Mouse (Mus musculus) erythroblast, embryonic 14.5 days (primary cell): ENCODE data around the gene H2-DMa. TPM values are rescaled to one million over a fixed set of nuclear protein-coding genes. Genes with fewer than 3 reads are reported as not detected.

Experiments used
- H3K27me3 ChIP-seq: 2 replicates; pipeline ENCODE4 v1.6.1; 2012; ENCODE audit warnings: inconsistent platforms; ENCODE audit not compliant: control insufficient read depth
- H3K36me3 ChIP-seq: 2 replicates; pipeline ENCODE4 v1.6.1; 2012; ENCODE audit warnings: mild to moderate bottlenecking, inconsistent platforms; ENCODE audit not compliant: control insufficient read depth
- H3K4me1 ChIP-seq: 2 replicates; pipeline ENCODE4 v1.6.1; 2012; ENCODE audit warnings: inconsistent platforms; ENCODE audit not compliant: control insufficient read depth
- H3K4me3 ChIP-seq: replicated peaks from 2 replicates; pipeline ENCODE3; 2012; ENCODE audit warnings: moderate library complexity, mild to moderate bottlenecking, inconsistent platforms
- H3K9me3 ChIP-seq: 2 replicates; pipeline ENCODE4 v1.6.1; 2012; ENCODE audit warnings: low read length, inconsistent platforms, mixed read lengths; ENCODE audit not compliant: control insufficient read depth
- GATA1 ChIP-seq: IDR thresholded peaks from 2 replicates; pipeline ENCODE4 v1.6.1; 2012; ENCODE audit warnings: low read length, inconsistent platforms, mixed read lengths
- TAL1 ChIP-seq: IDR thresholded peaks from 3 replicates; pipeline ENCODE4 v1.6.1; 2012; ENCODE audit warnings: low read length, inconsistent platforms, mixed read lengths
- polyA plus RNA-seq: library from polyadenylated mRNA; stranded (reverse); fragments of >175 nt; gene quantifications from 2 replicates; pipeline ENCODE4 v1.2.3, GENCODE M21; 2012

Gene H2-DMa
- polyA plus RNA-seq, 1 experiment, result 0.46 TPM

GRCm38 (mm10) chr17:34088124-34088523, 31.2 kb upstream of the H2-DMa start:
- H3K9me3 ChIP-seq, result no peaks in the 10 kb centered on the region
- H3K4me1 ChIP-seq, result peaks cover 13% of the 10 kb centered on the region
- H3K4me3 ChIP-seq, result no peak overlapping the region
- H3K36me3 ChIP-seq, result no peaks in the 10 kb centered on the region
- TF ChIP-seq GATA1 (no peak), TAL1 (no peak)
- peaks cover 2% of the 10 kb centered on the region; the same call in 1 of the 2 replicates for H3K27me3 ChIP-seq

DNA sequence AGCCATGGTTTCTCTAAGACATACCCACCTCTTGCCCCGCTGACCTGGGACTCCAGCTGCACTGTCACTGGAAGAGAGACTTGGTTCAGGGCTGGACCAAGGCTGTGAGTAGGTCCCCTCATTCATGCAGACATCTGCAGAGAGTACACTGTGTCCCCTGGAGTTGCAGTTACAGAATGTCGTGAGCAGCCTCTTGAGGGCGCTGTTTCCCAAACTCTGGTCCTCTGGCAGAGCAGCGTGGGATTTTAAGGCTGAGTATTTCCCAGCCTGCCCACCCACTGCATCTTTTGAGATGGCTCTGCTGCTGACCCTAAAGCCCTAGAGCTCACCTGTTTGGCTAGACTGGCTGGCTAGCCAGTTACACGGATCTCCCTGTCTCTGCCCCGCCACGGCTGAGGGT, 28.4 kb upstream of the H2-DMa start:
- Histone ChIP-seq H3K27me3 (peaks cover 14% of the 10 kb centered on the region), H3K36me3 (no peaks in the 10 kb centered on the region), H3K4me1 (peaks cover 27% of the 10 kb centered on the region), H3K9me3 (no peaks in the 10 kb centered on the region), H3K4me3 (no peak overlapping the region)
- TF ChIP-seq GATA1 (no peak), TAL1 (no peak)

DNA sequence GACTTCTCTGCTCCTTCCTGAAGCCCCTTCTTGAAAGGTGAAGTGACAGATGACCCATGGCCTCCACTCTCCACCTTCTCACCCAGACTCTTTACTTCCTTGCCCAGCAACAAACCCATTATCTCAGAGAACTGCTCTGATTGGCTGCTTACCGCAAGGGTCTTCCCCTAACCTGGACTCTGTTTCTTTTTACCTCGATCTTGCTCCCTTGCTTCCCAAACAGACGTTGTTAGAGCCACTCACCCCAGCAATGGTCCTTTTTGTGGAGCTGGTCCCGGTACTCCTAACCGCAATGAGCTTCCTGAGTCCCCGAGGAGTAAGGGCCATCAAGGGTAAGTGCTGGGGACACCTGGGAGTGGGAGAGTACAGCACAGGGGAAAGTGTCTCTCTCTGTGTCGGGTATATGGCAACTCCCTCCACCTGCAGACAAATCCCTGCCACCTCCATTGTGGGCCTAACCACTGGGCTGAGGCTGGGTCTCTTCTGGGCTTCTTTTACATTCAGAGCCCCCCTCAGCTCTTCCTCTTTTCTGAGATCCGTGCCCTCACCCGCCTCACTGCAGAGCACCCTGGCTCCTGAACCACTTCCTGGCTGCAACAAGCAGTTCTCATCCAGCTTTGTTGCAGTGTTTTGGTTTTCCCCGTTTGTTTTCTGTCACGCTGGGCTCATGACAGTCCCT, 27.0 kb upstream of the H2-DMa start, which contains the start of gene H2-Oa:
H2-Oa (plus strand) TSS at position 144 of the 679 bp plus-strand sequence.
- Histone ChIP-seq H3K36me3 (no peaks in the 10 kb centered on the region), H3K27me3 (peaks cover 17% of the 10 kb centered on the region), H3K9me3 (no peaks in the 10 kb centered on the region), H3K4me3 (no peak within 1 kb of the TSS), H3K4me1 (peaks cover 25% of the 10 kb centered on the region)
- TF ChIP-seq GATA1 (no peak), TAL1 (no peak)

- peaks cover 17% of the 10 kb centered on the region for H3K27me3 ChIP-seq
- H3K4me3 ChIP-seq, result no peak overlapping the region
- no peaks in the 10 kb centered on the region for H3K36me3 ChIP-seq
- TF ChIP-seq GATA1, result no peak
- TF ChIP-seq TAL1, result no peak
- peaks cover 19% of the 10 kb centered on the region for H3K4me1 ChIP-seq
- H3K9me3 ChIP-seq, result no peaks in the 10 kb centered on the region
These were observed 26.0 kb upstream of the H2-DMa start for GRCm38 (mm10) chr17:34093199-34093874.

DNA sequence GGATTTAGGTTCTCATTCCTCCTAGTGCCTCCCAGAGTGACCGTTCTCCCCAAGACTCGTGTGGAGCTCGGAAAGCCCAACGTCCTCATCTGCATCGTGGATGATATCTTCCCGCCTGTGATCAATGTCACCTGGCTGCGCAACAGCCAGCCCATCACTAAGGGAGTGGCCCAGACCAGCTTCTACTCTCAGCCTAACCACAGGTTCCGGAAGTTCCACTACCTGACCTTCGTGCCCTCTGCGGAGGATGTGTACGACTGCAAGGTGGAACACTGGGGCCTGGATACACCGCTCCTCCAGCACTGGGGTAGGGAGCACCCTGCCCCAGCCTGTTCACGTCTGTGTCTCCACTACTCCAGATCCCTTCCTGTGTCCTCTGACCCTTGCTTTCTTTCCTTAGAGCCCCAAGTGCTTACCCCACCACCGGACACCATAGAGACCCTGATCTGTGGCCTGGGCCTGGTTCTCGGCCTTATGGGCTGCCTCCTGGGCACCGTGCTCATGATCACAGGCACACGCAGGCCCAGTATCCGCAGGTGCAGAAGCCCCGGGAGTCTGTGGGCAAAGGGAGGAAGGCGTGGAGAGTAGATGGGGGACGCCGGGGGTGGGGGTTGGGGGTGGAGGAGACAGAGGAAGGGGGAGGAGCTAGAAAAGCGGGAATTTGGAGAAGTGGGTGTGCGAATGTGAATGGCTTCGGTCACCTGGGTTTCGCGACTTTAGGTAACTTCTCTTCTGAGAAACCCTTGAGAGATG, 24.9 kb upstream of the H2-DMa start:
- Histone ChIP-seq H3K36me3 (no peaks in the 10 kb centered on the region), H3K9me3 (no peaks in the 10 kb centered on the region), H3K4me1 (peaks cover 22% of the 10 kb centered on the region), H3K4me3 (no peak overlapping the region), H3K27me3 (peaks cover 17% of the 10 kb centered on the region)
- no peak for TF ChIP-seq GATA1
- no peak for TF ChIP-seq TAL1

DNA sequence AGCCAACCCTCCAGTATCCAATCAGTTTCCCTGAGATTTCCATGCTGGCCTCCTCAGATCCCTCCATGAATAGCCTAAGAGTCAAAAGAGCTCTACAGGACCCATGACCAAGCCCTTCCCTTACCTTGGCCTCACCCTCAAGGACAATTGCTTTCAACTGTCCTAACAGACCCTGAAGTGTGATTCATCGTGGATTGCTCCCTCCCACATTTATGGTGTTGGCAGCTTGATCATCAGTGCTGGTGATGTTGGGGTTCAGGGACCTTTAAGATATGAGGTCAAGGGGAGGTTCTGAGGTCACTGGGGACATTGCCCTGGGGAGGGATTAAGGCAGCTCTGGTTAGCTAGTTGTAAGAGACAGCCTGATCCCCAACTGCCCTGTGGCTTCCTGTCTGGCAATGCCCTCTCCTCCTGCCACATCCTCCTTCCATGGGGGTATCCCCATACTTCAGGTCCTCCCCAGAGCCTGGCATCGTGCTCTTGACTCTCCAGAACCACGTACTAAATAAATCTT, 22.8 kb upstream of the H2-DMa start:
- Histone ChIP-seq H3K9me3 (no peaks in the 10 kb centered on the region), H3K36me3 (no peaks in the 10 kb centered on the region)

GRCm38 (mm10) chr17:34097272-34097671, 22.1 kb upstream of the H2-DMa start:
- Histone ChIP-seq H3K4me3 (no peak overlapping the region), H3K9me3 (no peaks in the 10 kb centered on the region), H3K27me3 (peaks cover 15% of the 10 kb centered on the region), H3K36me3 (no peaks in the 10 kb centered on the region), H3K4me1 (peaks cover 26% of the 10 kb centered on the region)
- no peak for TF ChIP-seq GATA1
- TF ChIP-seq TAL1, result no peak

More for the DNA sequence above, 22.8 kb upstream of the H2-DMa start:
- H3K4me3 ChIP-seq, result no peak overlapping the region
- peaks cover 17% of the 10 kb centered on the region for H3K27me3 ChIP-seq
- peaks cover 23% of the 10 kb centered on the region for H3K4me1 ChIP-seq
- TF ChIP-seq TAL1, result no peak
- no peak for TF ChIP-seq GATA1

- TF ChIP-seq TAL1 (no peak), GATA1 (no peak)
- Histone ChIP-seq H3K36me3 (no peaks in the 10 kb centered on the region), H3K27me3 (peaks cover 14% of the 10 kb centered on the region), H3K4me3 (no peak overlapping the region), H3K9me3 (no peaks in the 10 kb centered on the region), H3K4me1 (peaks cover 17% of the 10 kb centered on the region)
These were observed 20.4 kb upstream of the H2-DMa start for GRCm38 (mm10) chr17:34098709-34099479.
